In the genomic region with DNA sequence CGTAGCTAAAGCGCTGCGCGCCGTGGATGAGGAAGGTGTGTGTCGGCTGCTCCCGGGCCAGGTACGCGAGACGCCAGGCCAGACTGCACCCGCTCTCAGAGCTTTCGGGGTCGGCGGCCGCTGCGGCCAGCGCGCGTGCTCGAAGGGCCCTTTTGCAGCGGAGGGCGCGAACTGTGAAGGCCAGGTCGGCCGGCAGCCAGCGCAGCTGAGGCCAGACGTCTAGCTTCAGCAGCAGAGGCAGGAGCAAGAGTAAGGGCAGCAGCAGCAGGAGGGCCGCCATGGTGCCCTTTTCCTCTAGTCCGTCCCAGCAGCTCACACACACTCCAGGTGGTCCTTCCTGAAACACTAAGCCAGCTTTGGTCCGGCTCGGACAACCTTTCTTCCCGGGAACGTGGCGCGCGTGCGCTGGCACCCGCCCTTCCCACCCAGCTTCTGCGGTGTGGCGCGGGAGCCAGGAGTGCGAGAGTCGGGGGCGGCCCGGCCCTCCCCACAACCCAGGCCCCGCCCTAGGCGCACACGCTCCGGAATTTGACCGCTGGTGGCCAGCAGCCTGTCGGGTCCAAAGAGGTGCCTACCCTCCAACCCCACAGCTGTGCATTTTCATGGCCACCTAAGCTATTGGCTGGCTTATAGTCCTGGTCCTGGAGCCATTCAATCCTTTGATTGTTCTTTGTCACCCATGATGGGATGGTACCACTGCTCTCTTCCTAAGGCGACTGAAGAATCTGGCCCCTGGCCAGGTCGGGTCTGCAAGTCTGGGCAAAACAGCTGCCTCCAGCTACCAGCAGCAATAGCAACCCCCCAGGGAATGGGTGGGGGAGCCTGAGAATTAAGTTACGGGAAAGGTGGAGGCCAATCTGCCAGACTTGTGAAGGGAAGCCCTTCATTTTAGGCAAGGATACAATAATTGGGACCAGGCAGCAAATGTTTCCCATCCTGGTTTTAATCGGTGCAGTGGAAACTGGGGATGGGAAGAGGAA, we compare ENCODE assay signal across 8 mouse cellular contexts. TPM values are rescaled to one million over a fixed set of nuclear protein-coding genes. Genes with fewer than 3 reads are reported as not detected.
A peak's percentile ranks its signal among the peaks of the same experiment; 100 is the strongest.
DNase-seq lines count a peak whose midpoint lies in the region; ATAC-seq and TF ChIP-seq lines count a peak whose summit lies in the region.

A gene (minus strand): TSS at position 428 of the 980 bp plus-strand sequence.

- ATAC-seq in frontal cortex, adult (ENCODE audit: low TSS enrichment) = peak; percentile 31
- peak; percentile 74 for ATAC-seq in hindbrain, embryonic 14.5 days (ENCODE audit: low FRiP score)
- ATAC-seq in limb, embryonic 12.5 days (ENCODE audit: insufficient number of reproducible peaks, insufficient read depth, low FRiP score, low TSS enrichment, low read depth) = peak; percentile 72
- peak; percentile 75 for ATAC-seq in midbrain, embryonic 14.5 days (ENCODE audit: low FRiP score, low TSS enrichment)

- no peak within 1 kb of the TSS for H3K27ac ChIP-seq in cerebellum, adult 2 months (ENCODE audit: insufficient read depth, low read length)
- H3K27ac ChIP-seq in hindbrain, embryonic 14.5 days = peak within 1 kb of the TSS; percentile 96
- H3K27ac ChIP-seq in limb, embryonic 12.5 days = peak within 1 kb of the TSS; percentile 99
- peak within 1 kb of the TSS; percentile 95 for H3K27ac ChIP-seq in midbrain, embryonic 14.5 days (replicated peaks; ENCODE audit: low read depth, low read length)

- H3K27me3 ChIP-seq in cerebellum, adult 2 months (ENCODE audit: control insufficient read depth, insufficient read depth, low read length) = no peaks in the 10 kb centered on the region
- H3K27me3 ChIP-seq in hindbrain, embryonic 14.5 days (ENCODE audit: control insufficient read depth, insufficient read depth, low read length) = no peaks in the 10 kb centered on the region
- no peaks in the 10 kb centered on the region for H3K27me3 ChIP-seq in limb, embryonic 12.5 days
- H3K27me3 ChIP-seq in midbrain, embryonic 14.5 days (ENCODE audit: control insufficient read depth, insufficient read depth, low read length) = no peaks in the 10 kb centered on the region

- H3K9me3 ChIP-seq in hindbrain, embryonic 14.5 days (ENCODE audit: control insufficient read depth, low read length) = no peaks in the 10 kb centered on the region
- H3K9me3 ChIP-seq in limb, embryonic 12.5 days = no peaks in the 10 kb centered on the region
- H3K9me3 ChIP-seq in midbrain, embryonic 14.5 days (ENCODE audit: control insufficient read depth, low read length) = no peaks in the 10 kb centered on the region

- peak within 1 kb of the TSS; percentile 85 for H3K4me2 ChIP-seq in hindbrain, embryonic 14.5 days (replicated peaks)
- H3K4me2 ChIP-seq in limb, embryonic 12.5 days = peak within 1 kb of the TSS; percentile 83
- H3K4me2 ChIP-seq in midbrain, embryonic 14.5 days (ENCODE audit: low read length) = peak within 1 kb of the TSS; percentile 85

- no peak for TF ChIP-seq CTCF in cerebellum, adult 2 months (IDR thresholded peaks at IDR 0.05; ENCODE audit: borderline replicate concordance, insufficient read depth, low read depth, low read length)

- no peak for DNase-seq in frontal cortex, postnatal 36 days (ENCODE audit: low spot score in 2 of 2)
- peak; percentile 47 to 55 for DNase-seq in cerebellum, adult 2 months
- peak; percentile 67 for DNase-seq in forelimb bud, embryonic 11.5 days (ENCODE audit: low read depth, low spot score)
- DNase-seq in hindbrain, embryonic 14.5 days (ENCODE audit: low spot score) = peak; percentile 61
- peak; percentile 79 for DNase-seq in midbrain, embryonic 14.5 days
- peak; percentile 31 for DNase-seq in urinary bladder, postnatal 14 days (ENCODE audit: low spot score)

- H3K36me3 ChIP-seq in hindbrain, embryonic 14.5 days (replicated peaks; ENCODE audit: control insufficient read depth, insufficient read depth) = peaks cover 62% of the 10 kb centered on the region
- H3K36me3 ChIP-seq in limb, embryonic 12.5 days = peaks cover 65% of the 10 kb centered on the region
- H3K36me3 ChIP-seq in midbrain, embryonic 14.5 days (ENCODE audit: control insufficient read depth, insufficient read depth, low read length) = peaks cover 57% of the 10 kb centered on the region

- H3K4me3 ChIP-seq in cerebellum, adult 2 months (replicated peaks; ENCODE audit: insufficient read depth, low read depth, low read length) = peak within 1 kb of the TSS; percentile 45
- H3K4me3 ChIP-seq in hindbrain, embryonic 14.5 days (replicated peaks; ENCODE audit: low read length) = peak within 1 kb of the TSS; percentile 68
- peak within 1 kb of the TSS; percentile 69 for H3K4me3 ChIP-seq in limb, embryonic 12.5 days (replicated peaks)
- H3K4me3 ChIP-seq in midbrain, embryonic 14.5 days (replicated peaks; ENCODE audit: low read depth, low read length) = peak within 1 kb of the TSS; percentile 70

- H3K9ac ChIP-seq in hindbrain, embryonic 14.5 days = peak within 1 kb of the TSS; percentile 92
- H3K9ac ChIP-seq in limb, embryonic 12.5 days (replicated peaks) = peak within 1 kb of the TSS; percentile 87
- H3K9ac ChIP-seq in midbrain, embryonic 14.5 days (replicated peaks; ENCODE audit: low read length) = peak within 1 kb of the TSS; percentile 88

- peaks cover 6% of the 10 kb centered on the region for H3K4me1 ChIP-seq in cerebellum, adult 2 months (ENCODE audit: control insufficient read depth, insufficient read depth, low read length)
- H3K4me1 ChIP-seq in hindbrain, embryonic 14.5 days (replicated peaks; ENCODE audit: control insufficient read depth, insufficient read depth, low read length) = peaks cover 30% of the 10 kb centered on the region
- peaks cover 36% of the 10 kb centered on the region for H3K4me1 ChIP-seq in limb, embryonic 12.5 days (replicated peaks)
- peaks cover 29% of the 10 kb centered on the region for H3K4me1 ChIP-seq in midbrain, embryonic 14.5 days (ENCODE audit: control insufficient read depth, insufficient read depth, low read length)

- no peak for TF ChIP-seq POLR2A in cerebellum, adult 2 months (IDR thresholded peaks at IDR 0.05; ENCODE audit: borderline replicate concordance, insufficient read depth, low read length)

- whole genome bisulfite sequencing in cerebellum, adult 2 months = 3% methylated on average over 50 of the region's 55 CpGs
- under 1% methylated on average over 55 of the region's 55 CpGs for WGBS in hindbrain, embryonic 14.5 days
- WGBS in limb, embryonic 12.5 days = under 1% methylated on average over 55 of the region's 55 CpGs
- WGBS in midbrain, embryonic 14.5 days = 1% methylated on average over 55 of the region's 55 CpGs

RNA-seq across cellular contexts. Expression of the gene that starts here (rescaled TPM):
- polyA plus RNA-seq in cerebellum, adult 2 months (2012; rRNA removed) = 6.1 and 7.1 TPM in 2 replicates
- polyA plus RNA-seq in hindbrain, embryonic 14.5 days (2014; fragmentation: Nextera tagmentation; extraction: Ambion mirVana) = 24.1 and 24.8 TPM in 2 replicates
- 43.6 and 43.8 TPM in 2 replicates for polyA plus RNA-seq in limb, embryonic 12.5 days (2016; fragmentation: Nextera tagmentation; extraction: Ambion mirVana)
- polyA plus RNA-seq in midbrain, embryonic 14.5 days (2014; fragmentation: Nextera tagmentation; extraction: Ambion mirVana) = 23.6 and 25.0 TPM in 2 replicates

Comparison
In these comparisons a context has a peak if more than half of its experiments do, and no peak if none do; other contexts are left out.
1. DNase-seq: peak in cerebellum, adult 2 months (2 of 2), forelimb bud, embryonic 11.5 days (single experiment), hindbrain, embryonic 14.5 days (single experiment), midbrain, embryonic 14.5 days (single experiment) and urinary bladder, postnatal 14 days (single experiment); none in frontal cortex, postnatal 36 days (0 of 2).
2. Peak in every context shown above with its lines, with median percentiles within 50 percentile points of each other: ATAC-seq, H3K4me3 ChIP-seq, H3K4me2 ChIP-seq and H3K9ac ChIP-seq.